Mouse (Mus musculus) stomach, embryonic 16.5 days (tissue): ENCODE measurements around the gene Myh9. TPM values are rescaled to one million over a fixed set of nuclear protein-coding genes. Genes with fewer than 3 reads are reported as not detected.

Experiments used
- ATAC-seq: fragments of 200-750 bp; cut with Nextera tagmentation; 2 replicates; pipeline ENCODE4 v1.8.0; 2017; ENCODE audit warnings: moderate number of reproducible peaks, moderate TSS enrichment; ENCODE audit not compliant: insufficient read depth, low FRiP score
- H3K27ac ChIP-seq: fragments of 300-500 bp; sonication (generic); 2 replicates; pipeline ENCODE4 v1.5.1; 2014; ENCODE audit warnings: low read length
- H3K27me3 ChIP-seq: fragments of 300-500 bp; sonication (generic); 2 replicates; pipeline ENCODE4 v1.6.1; 2014; ENCODE audit warnings: low read length, control low read depth, mixed read lengths; ENCODE audit not compliant: control insufficient read depth, insufficient read depth
- H3K36me3 ChIP-seq: fragments of 300-500 bp; sonication (generic); 2 replicates; pipeline ENCODE4 v1.6.1; 2014; ENCODE audit warnings: low read length; ENCODE audit not compliant: control insufficient read depth, insufficient read depth
- H3K4me1 ChIP-seq: fragments of 300-500 bp; sonication (generic); 2 replicates; pipeline ENCODE4 v1.6.1; 2014; ENCODE audit warnings: low read length, control low read depth, mixed read lengths; ENCODE audit not compliant: control insufficient read depth, insufficient read depth
- H3K4me2 ChIP-seq: fragments of 300-500 bp; sonication (generic); 2 replicates; pipeline ENCODE4 v1.6.1; 2014; ENCODE audit warnings: low read depth, low read length, mixed read lengths
- H3K4me3 ChIP-seq: fragments of 300-500 bp; sonication (generic); replicated peaks from 2 replicates; pipeline ENCODE4 v1.5.1; 2014; ENCODE audit warnings: mild to moderate bottlenecking, low read length
- H3K9ac ChIP-seq: fragments of 300-500 bp; sonication (generic); 2 replicates; pipeline ENCODE4 v1.6.1; 2014; ENCODE audit warnings: low read length
- H3K9me3 ChIP-seq: fragments of 300-500 bp; sonication (generic); replicated peaks from 2 replicates; pipeline ENCODE4 v1.6.1; 2016; ENCODE audit warnings: low read length, control low read depth; ENCODE audit not compliant: control insufficient read depth
- WGBS: fragments of 180-500 bp; shearing (Covaris S2); extraction: QIAGEN DNeasy Blood & Tissue Kit; methylation state at CpG from one replicate; pipeline ENCODE4 v1.1.7; 2014; 5-methylcytosine and 5-hydroxymethylcytosine counted together
- polyA plus RNA-seq: library from polyadenylated mRNA; unstranded; fragments of >200 nt; fragmentation: Nextera tagmentation; extraction: Ambion mirVana; gene quantifications from 2 replicates; pipeline ENCODE4 v1.2.1, GENCODE M21; 2015

Myh9 gene
- polyA plus RNA-seq, 1 experiment from 2014 or later = 54.5 TPM

GRCm38 (mm10) chr15:77833731-77834130, 8.2 kb downstream of the Myh9 start:
- peak overlapping the region; percentile 9 for H3K4me2 ChIP-seq
- 69% methylated on average over 6 of the region's 6 CpGs for WGBS
- H3K27me3 ChIP-seq = no peaks in the 10 kb centered on the region
- no peaks in the 10 kb centered on the region for H3K36me3 ChIP-seq
- H3K27ac ChIP-seq = peak overlapping the region; percentile 98
- no peak for ATAC-seq
- H3K9ac ChIP-seq = 0 out of 2 replicates have a peak overlapping the region, but pooled peaks have one; percentile 3
- H3K9me3 ChIP-seq = no peaks in the 10 kb centered on the region
- H3K4me3 ChIP-seq = no peak overlapping the region
- H3K4me1 ChIP-seq = peaks cover 79% of the 10 kb centered on the region

GRCm38 (mm10) chr15:77833083-77833482, 8.9 kb downstream of the Myh9 start:
- Histone ChIP-seq H3K9me3 (no peaks in the 10 kb centered on the region), H3K27me3 (no peaks in the 10 kb centered on the region), H3K4me2 (peak overlapping the region; percentile 9; the same call in 1 of the 2 replicates), H3K27ac (peak overlapping the region; percentile 98), H3K36me3 (no peaks in the 10 kb centered on the region), H3K4me3 (no peak overlapping the region), H3K4me1 (peaks cover 76% of the 10 kb centered on the region), H3K9ac (no peak overlapping the region)
- ATAC-seq = peak; percentile 29; the same call in 1 of the 2 replicates

- H3K4me2 ChIP-seq = peak overlapping the region; percentile 16; the same call in 1 of the 2 replicates
- H3K9me3 ChIP-seq = no peaks in the 10 kb centered on the region
- H3K4me1 ChIP-seq = peaks cover 76% of the 10 kb centered on the region
- peak overlapping the region; percentile 34; the same call in 1 of the 2 replicates for H3K9ac ChIP-seq
- H3K27ac ChIP-seq = peak overlapping the region; percentile 98
- H3K4me3 ChIP-seq = no peak overlapping the region
- WGBS = 48% methylated on average over 7 of the region's 7 CpGs
- H3K27me3 ChIP-seq = no peaks in the 10 kb centered on the region
- ATAC-seq = peak; percentile 27
- no peaks in the 10 kb centered on the region for H3K36me3 ChIP-seq
Measured at GRCm38 (mm10) chr15:77832458-77832904, 9.5 kb downstream of the Myh9 start.

- peak overlapping the region; percentile 98 for H3K27ac ChIP-seq
- no peak for ATAC-seq
- no peaks in the 10 kb centered on the region for H3K27me3 ChIP-seq
- H3K4me1 ChIP-seq = peaks cover 76% of the 10 kb centered on the region
- peak overlapping the region; percentile 34; the same call in 1 of the 2 replicates for H3K9ac ChIP-seq
- H3K36me3 ChIP-seq = no peaks in the 10 kb centered on the region
- peak overlapping the region; percentile 16; the same call in 1 of the 2 replicates for H3K4me2 ChIP-seq
- H3K9me3 ChIP-seq = no peaks in the 10 kb centered on the region
- no peak overlapping the region for H3K4me3 ChIP-seq
- WGBS = 61% methylated on average over 8 of the region's 8 CpGs
Measured at GRCm38 (mm10) chr15:77831754-77832457, 10.1 kb downstream of the Myh9 start.

- H3K4me1 ChIP-seq = peaks cover 75% of the 10 kb centered on the region
- H3K27ac ChIP-seq = peak overlapping the region; percentile 98
- no peaks in the 10 kb centered on the region for H3K27me3 ChIP-seq
- no peaks in the 10 kb centered on the region for H3K36me3 ChIP-seq
- no peak overlapping the region for H3K4me2 ChIP-seq
- no peaks in the 10 kb centered on the region for H3K9me3 ChIP-seq
- 61% methylated on average over 2 of the region's 2 CpGs for WGBS
- H3K9ac ChIP-seq = no peak overlapping the region
- no peak for ATAC-seq
- H3K4me3 ChIP-seq = no peak overlapping the region
Measured at GRCm38 (mm10) chr15:77831138-77831579, 10.8 kb downstream of the Myh9 start.

GRCm38 (mm10) chr15:77830481-77831137, 11.4 kb downstream of the Myh9 start:
- Histone ChIP-seq H3K9me3 (no peaks in the 10 kb centered on the region), H3K27ac (peak overlapping the region; percentile 98), H3K27me3 (no peaks in the 10 kb centered on the region), H3K4me3 (no peak overlapping the region), H3K36me3 (no peaks in the 10 kb centered on the region), H3K4me1 (peaks cover 74% of the 10 kb centered on the region), H3K4me2 (peak overlapping the region; percentile 19; the same call in 1 of the 2 replicates), H3K9ac (no peak overlapping the region)
- 65% methylated on average over 5 of the region's 5 CpGs for WGBS
- no peak for ATAC-seq

- peaks cover 72% of the 10 kb centered on the region for H3K4me1 ChIP-seq
- peak overlapping the region; percentile 43; the same call in 1 of the 2 replicates for H3K27ac ChIP-seq
- no peak for ATAC-seq
Measured at GRCm38 (mm10) chr15:77829542-77829941, 12.4 kb downstream of the Myh9 start.

GRCm38 (mm10) chr15:77828910-77829309, 13.1 kb downstream of the Myh9 start:
- Histone ChIP-seq H3K4me1 (peaks cover 72% of the 10 kb centered on the region), H3K9me3 (no peaks in the 10 kb centered on the region), H3K4me2 (no peak overlapping the region), H3K27me3 (no peaks in the 10 kb centered on the region), H3K4me3 (no peak overlapping the region), H3K36me3 (no peaks in the 10 kb centered on the region), H3K27ac (no peak overlapping the region), H3K9ac (no peak overlapping the region)
- WGBS = 90% methylated on average over 6 of the region's 6 CpGs
- ATAC-seq = no peak

More at GRCm38 (mm10) chr15:77829542-77829941, 12.4 kb downstream of the Myh9 start:
- no peaks in the 10 kb centered on the region for H3K36me3 ChIP-seq
- no peak overlapping the region for H3K9ac ChIP-seq
- H3K4me2 ChIP-seq = no peak overlapping the region
- H3K27me3 ChIP-seq = no peaks in the 10 kb centered on the region
- no peak overlapping the region for H3K4me3 ChIP-seq
- no peaks in the 10 kb centered on the region for H3K9me3 ChIP-seq
- 69% methylated on average over 2 of the region's 2 CpGs for WGBS

GRCm38 (mm10) chr15:77828242-77828641, 13.7 kb downstream of the Myh9 start:
- H3K9ac ChIP-seq = peak overlapping the region; percentile 37; the same call in 1 of the 2 replicates
- 74% methylated on average over 12 of the region's 12 CpGs for WGBS
- no peaks in the 10 kb centered on the region for H3K27me3 ChIP-seq
- H3K4me2 ChIP-seq = peak overlapping the region; percentile 15; the same call in 1 of the 2 replicates
- H3K4me1 ChIP-seq = peaks cover 74% of the 10 kb centered on the region
- ATAC-seq = no peak
- no peaks in the 10 kb centered on the region for H3K36me3 ChIP-seq
- H3K4me3 ChIP-seq = no peak overlapping the region
- no peaks in the 10 kb centered on the region for H3K9me3 ChIP-seq
- peak overlapping the region; percentile 66 for H3K27ac ChIP-seq
